Mouse (Mus musculus) cortical plate, adult 2 months (tissue): ENCODE data around the gene Aebp2.

Experiments
- CTCF ChIP-seq: fragments of 200-500 bp; IDR thresholded peaks from 2 replicates; pipeline ENCODE4 v1.5.1; 2011; ENCODE audit warnings: mild to moderate bottlenecking, control low read depth, low read length; ENCODE audit not compliant: insufficient read depth; ENCODE audit errors: extremely low read depth
- POLR2A ChIP-seq: fragments of 200-500 bp; IDR thresholded peaks from 2 replicates; pipeline ENCODE4 v1.6.1; 2011; ENCODE audit warnings: mild to moderate bottlenecking, low read length, control low read depth; ENCODE audit not compliant: insufficient read depth; ENCODE audit errors: extremely low read depth

DNA sequence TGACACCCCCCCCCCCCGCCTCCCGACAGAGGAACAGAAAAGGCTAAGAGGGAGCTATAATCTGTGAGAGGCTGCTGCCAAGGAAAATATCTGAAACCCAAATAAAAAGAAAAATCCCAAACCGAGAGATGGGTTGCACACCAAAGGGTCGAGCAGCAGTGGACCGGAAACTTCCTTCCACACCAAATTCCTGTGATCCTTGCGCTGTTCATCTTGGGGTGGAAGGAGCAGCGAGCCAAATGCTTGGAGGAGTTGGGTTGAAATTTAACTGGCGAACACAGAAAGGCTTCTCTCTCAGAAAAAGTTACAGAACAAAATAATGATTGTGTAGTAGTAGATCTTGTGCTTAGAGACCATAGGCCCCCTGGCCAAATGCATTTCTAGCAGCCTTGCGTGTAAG lies 55.5 kb downstream of the Aebp2 start:
- no peak for TF ChIP-seq POLR2A
- no peak for TF ChIP-seq CTCF
